Mouse (Mus musculus) kidney, adult 9 months (tissue): ENCODE results near the gene Rpl31.

Experiments
- DNase-seq: peaks from one replicate; pipeline ENCODE4 v3.0.0; 2022

Rpl31 gene

DNA sequence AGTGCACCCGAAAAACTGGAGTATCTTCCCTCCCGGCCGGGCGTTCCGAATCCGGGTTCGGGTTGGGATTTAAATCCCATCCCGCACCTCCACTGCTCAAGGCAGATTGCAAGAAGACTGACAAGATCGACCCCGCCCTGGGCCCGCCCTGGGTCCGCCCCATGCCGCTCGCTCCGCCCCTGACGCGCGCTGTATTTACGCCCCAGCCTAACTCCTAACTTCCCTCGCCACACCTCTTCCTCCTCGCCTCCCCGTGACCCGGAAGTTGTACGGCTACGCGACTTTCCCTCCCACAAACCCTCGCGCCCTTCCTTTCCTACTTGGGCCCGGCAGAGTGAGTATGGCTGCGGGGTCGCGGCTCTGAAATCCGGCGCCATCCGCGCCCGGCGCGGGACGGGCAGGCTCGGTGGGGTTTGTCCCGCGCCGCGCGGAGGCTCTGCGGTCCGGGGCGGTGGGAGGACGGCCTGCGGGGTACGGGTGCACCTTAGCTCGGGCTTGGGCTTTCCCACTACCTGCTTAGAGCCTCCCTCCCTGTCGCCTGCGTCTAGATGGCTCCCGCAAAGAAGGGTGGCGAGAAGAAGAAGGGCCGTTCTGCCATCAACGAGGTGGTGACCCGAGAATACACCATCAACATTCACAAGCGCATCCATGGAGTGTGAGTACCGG lies at the start of gene Rpl31:
Gene Rpl31 (plus strand): TSS at position 242 of the 666 bp plus-strand sequence.
- DNase-seq = peak; percentile 99

- peak; percentile 35 for DNase-seq
These were observed 49.7 kb upstream of the Rpl31 start for GRCm38 (mm10) chr1:39317935-39318334.

GRCm38 (mm10) chr1:39318870-39319269 lies 48.8 kb upstream of the Rpl31 start:
- DNase-seq = no peak

DNA sequence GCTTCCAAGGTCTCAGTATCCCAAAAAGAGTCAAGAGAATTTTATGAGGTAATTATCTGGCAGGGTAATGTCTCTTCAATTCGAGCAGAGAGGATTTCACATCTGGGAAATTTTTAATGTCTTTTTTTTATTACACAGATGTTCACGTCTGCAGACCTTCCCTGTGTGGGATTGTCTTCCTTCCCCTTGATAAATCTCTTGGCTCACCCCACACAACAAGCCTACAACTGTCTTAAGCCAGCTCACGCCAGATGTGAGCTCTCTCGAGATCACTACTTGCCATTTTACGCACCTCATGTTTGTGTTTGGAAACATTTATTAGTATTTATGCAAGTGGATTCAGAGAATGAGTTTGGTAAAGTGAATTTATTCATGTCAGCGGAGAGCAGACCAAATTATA lies 45.7 kb upstream of the Rpl31 start:
- no peak for DNase-seq

DNA sequence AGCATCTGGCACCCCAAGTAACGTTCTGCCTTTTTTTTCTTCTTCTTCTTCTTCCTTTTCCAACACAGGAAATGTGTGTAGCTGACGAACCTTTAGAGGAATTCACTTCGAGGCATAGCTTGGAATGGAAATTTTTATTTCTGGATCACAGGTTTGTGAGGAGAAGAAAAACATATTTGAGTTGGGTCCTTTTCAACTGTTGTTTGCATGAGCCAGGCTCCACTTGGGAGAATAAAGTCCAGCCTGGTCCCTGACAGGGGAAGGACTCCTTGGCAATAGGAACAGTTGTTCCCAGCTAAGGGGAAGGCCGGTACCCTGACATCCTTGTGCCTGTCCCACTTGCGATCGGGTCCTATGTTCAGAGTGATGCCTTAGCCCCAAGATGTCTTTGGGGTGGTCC lies 42.4 kb upstream of the Rpl31 start:
- DNase-seq = no peak

DNA sequence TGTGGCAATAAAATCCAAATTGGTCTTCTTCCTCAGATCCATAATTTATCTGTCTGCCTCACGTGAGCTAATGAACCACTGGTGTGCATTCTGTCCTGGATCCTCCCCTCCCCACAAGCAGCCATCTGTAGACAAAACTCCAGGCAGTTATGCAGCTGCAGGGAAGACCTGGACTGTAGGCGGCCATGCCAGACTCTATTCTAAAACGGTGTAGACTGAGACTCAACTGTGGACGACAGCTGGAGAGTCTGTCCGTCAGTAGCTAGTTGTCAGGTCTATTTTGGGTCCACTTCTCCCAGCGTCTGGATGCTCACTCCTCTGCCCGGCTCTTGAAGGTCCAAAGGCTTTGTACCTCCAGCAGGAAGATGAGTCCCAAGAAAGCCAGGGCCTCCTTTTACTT lies 40.1 kb upstream of the Rpl31 start:
- DNase-seq = no peak

- DNase-seq = no peak
These were observed 36.6 kb upstream of the Rpl31 start for GRCm38 (mm10) chr1:39330857-39331594.

DNA sequence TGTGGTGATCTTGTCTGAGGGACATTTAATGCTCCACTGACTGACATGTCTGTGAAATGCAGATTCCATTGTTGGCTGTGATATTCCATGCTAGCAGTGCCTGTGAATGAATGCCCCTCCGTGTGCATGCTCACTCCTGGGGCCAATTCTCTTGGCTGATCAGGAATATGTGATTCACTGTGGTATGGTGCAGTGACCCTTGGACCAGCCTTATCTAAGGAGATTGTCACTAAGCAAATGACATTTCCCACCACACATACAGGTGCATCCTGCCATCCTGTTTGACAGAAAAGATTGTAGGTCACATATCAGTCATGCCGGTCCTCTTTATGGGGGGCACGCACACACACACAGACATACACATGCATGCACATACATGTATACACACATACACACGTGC lies 35.2 kb upstream of the Rpl31 start:
- DNase-seq = no peak

GRCm38 (mm10) chr1:39335561-39336196 lies 32.0 kb upstream of the Rpl31 start:
- no peak for DNase-seq

DNA sequence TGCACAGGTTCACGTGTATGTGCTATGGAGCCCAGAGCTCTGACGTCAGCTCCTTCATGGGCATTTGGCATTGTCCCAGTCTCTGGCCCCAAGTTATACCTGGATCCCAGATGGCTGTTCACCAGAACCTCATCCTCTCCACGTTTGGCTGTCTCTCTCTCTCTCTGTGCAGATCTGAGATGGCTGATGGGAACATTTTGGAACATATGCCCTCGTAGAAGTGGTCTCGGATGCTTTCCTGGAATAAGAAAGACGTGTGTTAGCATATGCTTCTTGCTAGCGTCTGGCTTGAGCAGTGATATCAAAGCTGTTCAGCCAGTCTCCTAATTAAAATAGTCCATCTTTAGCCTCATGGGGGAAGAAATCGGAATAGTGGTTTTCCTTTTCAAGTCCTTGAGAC lies 30.9 kb upstream of the Rpl31 start:
- DNase-seq = no peak

DNA sequence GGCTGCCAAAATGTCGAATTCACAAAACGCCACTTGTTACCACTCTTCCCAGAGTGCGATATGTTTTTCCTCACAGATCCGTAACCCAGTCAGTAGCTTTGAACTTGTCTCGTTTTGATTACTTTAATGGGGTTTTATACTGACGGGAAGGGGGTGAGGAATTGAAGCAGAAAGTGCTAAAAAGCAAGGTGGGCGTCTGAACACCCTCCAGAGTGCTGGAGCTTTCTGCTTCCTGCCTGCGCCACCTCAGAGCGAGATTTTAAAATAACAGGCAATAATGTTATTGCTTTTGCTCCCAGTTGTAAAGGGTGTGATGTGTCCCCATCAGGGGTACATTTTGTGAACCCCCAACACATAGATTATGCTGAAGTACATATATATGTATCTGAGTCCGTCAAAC lies 28.8 kb upstream of the Rpl31 start:
- no peak for DNase-seq

GRCm38 (mm10) chr1:39339455-39339854 lies 28.2 kb upstream of the Rpl31 start:
- no peak for DNase-seq

GRCm38 (mm10) chr1:39340156-39340555 lies 27.5 kb upstream of the Rpl31 start:
- no peak for DNase-seq

DNA sequence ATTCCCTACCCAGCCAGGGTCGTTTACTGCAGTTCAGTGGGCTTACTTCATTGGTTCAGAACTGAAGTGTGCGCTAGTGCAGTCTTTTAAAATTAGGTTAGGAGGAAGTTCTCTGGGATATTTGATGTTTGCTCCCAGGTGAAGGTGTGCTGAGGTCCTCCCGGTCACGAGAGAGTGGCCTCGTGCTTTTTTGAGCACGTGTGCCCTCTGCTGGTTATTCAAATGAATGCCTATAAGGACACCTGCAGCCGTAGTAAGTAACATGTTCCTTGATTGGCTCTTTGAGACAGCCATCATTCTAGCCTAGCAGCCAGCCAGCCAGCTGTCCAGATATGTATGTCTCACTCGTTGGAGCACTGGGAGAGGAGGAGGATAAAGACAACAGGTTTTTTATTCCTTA lies 27.0 kb upstream of the Rpl31 start:
- peak; percentile 70 for DNase-seq

DNA sequence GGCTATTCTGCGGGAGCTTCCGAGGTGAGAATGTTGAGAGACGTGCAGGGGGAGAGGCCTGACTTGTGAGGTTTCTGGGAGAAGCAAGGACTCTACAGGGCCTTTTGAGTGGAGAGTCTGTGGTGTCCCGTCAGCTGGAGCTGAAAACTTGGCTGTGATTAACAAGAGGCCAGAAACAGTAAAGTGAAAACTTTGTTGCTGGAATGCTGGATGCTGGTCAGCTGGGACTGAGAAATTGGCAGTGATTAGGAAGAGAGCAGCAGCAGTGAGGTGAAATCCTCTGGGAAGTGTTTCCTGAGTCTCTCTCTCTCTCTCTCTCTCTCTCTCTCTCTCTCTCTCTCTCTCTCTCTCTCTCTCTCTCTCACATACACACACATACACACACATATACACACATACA lies 25.8 kb upstream of the Rpl31 start:
- DNase-seq = no peak

DNA sequence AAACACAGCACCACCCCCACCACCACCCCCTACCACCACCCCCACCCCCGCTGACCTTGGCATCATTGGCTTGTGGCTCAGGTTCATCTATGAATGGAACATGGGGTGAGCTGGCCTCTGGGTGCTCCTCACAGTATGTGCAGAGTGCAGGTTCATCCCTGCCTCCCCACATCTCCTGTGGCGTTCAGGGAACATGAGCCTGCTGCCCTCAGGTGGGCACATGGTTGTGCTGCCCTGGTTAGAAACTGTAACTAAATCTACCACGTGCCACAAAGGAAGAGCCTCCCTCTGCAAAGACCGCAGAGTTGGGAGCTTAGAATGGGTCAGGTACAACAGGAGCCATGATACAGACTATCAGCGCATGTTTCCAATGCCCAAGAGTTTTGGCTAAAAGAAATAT lies 24.4 kb upstream of the Rpl31 start:
- no peak for DNase-seq

DNA sequence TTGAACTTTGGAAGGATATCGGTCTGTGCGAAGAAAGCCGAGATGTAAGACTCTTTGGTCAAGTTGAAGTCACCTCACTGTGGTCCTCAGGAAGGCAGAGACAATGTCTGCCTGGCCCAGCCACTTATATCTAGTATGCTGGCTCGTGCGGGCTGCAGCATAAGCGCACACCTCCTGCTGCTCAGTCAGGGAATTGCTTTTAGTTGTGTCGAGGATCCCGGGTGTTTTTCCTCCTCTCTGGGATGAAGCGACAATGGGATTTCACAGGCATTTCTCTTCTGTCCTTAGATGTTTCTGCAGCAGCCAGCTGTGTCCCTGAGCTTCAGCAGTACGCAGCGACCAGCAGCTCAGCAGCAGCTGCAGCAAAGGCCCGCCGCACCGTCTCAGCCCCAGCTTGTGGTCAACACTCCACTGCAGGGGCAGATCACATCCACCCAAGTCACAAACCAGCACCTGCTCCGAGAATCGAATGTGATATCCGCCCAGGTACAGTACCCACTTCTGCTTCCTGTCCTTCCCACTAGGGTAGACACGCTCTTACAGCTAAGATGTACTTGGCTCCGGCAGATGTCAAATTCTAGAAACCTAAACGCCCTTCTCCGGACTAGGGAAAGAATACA lies 22.6 kb upstream of the Rpl31 start:
- DNase-seq = no peak

GRCm38 (mm10) chr1:39349001-39349400 lies 18.6 kb upstream of the Rpl31 start:
- DNase-seq = no peak

DNA sequence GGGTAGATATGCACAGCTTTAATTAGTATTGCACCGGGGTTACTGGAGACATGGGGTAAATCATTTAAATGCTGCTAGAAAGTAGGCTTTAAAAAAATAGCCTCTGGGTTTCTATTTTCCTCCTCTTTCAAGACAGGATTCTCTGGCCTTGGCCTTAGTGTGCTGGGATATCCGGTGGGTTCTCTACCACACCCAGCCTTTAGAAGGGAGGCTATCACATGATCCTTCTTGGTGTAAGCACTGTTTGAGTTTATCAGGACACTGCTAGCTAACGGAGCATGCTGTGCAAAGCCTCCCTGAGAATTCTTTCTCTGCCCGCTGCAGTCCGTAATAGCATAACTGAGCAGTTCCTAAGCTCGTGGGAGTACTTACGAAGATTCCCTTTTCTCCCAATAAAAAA lies 18.2 kb upstream of the Rpl31 start:
- no peak for DNase-seq

DNA sequence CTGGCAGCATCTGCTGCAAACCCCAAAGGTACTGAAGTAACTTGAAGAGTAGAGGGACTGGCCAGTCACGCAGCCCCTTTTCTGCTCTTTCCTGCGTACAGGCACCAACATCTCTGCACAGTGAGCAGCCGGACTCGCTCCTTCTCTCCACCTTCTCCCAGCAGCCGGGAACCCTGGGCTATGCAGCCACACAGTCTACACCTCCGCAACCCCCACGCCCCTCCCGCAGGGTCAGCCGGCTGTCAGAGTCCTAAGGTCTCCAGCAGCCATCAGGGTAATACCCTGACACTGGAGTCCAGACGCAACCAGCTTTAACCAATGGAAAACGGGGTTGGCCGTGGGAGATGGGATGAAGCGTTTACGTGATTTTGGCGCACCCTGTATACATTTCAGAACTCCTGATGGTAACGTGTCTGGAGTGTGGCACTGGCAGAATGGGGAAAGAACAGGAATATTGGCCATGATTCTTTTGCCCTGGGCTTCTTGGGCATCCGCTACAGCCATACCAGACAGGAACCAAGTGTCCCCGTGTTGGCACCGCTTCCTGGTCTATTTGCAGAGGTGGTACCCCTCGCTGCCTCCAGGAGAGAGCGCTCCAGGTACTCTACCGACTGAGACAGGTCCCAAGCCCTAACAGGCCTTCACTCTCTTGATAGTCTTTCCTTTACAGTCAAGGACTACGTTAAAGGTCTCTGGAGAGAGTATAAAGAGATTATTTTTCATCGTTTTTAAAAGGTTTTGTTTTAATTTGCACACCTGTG lies 5.7 kb upstream of the Rpl31 start:
- DNase-seq = no peak

DNA sequence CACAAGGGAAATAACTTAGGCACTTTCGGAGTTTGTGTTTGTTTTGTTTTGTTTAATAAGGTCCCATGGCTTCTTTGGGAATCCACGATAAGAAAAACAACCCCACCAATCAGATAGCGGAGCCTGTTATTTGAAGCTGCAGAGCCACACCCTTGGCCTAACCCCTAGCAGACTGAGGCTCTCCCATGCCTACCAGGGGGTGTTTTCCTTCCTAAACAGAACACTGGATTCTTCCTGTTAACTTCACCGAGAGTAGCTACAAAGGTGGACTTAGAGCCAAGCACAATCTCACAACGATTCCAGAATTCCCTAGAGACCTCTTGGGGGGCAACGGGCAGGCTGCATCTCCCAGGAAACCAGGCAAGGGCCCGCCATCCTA lies 5.1 kb upstream of the Rpl31 start:
- no peak for DNase-seq

GRCm38 (mm10) chr1:39365562-39365961 lies 2.1 kb upstream of the Rpl31 start:
- DNase-seq = no peak

GRCm38 (mm10) chr1:39367045-39367444 lies 597 bp upstream of the Rpl31 start:
- no peak for DNase-seq
